Mouse (Mus musculus) CH12.LX (cell line): ENCODE data around the gene Gm21983.

ENCODE experiments used
- CHD2 ChIP-seq: IDR thresholded peaks from 2 replicates; pipeline ENCODE4 v1.6.1; 2011; ENCODE audit warnings: low read length, improper control_type of control experiment
- HCFC1 ChIP-seq: IDR thresholded peaks from 2 replicates; pipeline ENCODE4 v1.6.1; 2012; ENCODE audit warnings: low read depth, mild to moderate bottlenecking, inconsistent platforms, low read length, improper control_type of control experiment
- JUND ChIP-seq: conservative IDR thresholded peaks from 2 replicates; pipeline ENCODE4 v1.6.1; 2011; ENCODE audit warnings: low read depth, low read length, improper control_type of control experiment
- MAFK ChIP-seq: IDR thresholded peaks from 2 replicates; pipeline ENCODE4 v1.6.1; 2011; ENCODE audit warnings: low read length, improper control_type of control experiment; ENCODE audit not compliant: insufficient replicate concordance
- MAX ChIP-seq: IDR thresholded peaks from 2 replicates; pipeline ENCODE4 v1.6.1; 2011; ENCODE audit warnings: low read length, improper control_type of control experiment
- POLR2A ChIP-seq: IDR thresholded peaks from 2 replicates; pipeline ENCODE4 v1.6.1; 2011; ENCODE audit warnings: low read depth, mild to moderate bottlenecking, improper control_type of control experiment, low read length
- POLR2AphosphoS2 ChIP-seq: IDR thresholded peaks from 2 replicates; pipeline ENCODE4 v1.6.1; 2011; ENCODE audit warnings: low read depth, low read length, improper control_type of control experiment

DNA sequence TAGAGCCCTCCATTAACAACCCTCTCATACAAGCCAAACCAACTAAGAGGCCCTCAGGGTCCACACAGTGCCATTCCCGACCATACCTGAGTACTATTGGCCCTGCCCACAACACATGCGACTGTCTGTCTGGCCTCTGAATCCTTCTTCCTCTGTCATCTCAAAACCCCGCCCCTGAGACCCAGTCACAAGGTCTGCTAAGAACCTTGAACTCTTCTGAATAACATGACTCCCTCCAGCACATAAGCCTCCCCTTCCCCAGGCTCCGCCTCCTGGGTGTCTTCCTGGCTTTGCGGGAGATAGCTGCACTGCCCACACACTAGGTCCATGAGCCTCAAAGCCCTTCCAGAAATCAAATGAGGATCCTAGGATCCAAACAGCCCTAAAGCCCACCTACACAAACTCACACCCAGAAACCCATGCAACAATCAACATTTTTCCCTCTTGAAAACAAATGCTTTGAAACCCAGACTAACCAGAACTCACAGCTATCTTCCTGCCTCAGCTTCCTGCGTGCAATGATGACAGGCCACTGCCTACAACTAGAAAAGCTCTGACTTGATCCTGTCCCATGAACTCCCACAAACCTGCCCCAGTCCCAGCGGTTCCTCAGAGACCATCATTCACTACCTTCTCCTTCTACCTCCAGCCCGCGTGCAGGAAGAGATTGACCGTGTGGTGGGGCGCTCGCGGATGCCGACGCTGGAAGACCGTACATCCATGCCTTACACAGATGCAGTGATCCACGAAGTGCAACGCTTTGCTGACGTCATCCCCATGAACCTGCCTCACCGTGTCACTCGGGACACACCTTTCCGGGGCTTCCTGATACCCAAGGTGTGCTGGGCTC is 50.1 kb downstream of the Gm21983 start:
- no peak for TF ChIP-seq MAX
- no peak for TF ChIP-seq POLR2A
- TF ChIP-seq POLR2AphosphoS2 = no peak
- TF ChIP-seq JUND = no peak
- no peak for TF ChIP-seq CHD2
- no peak for TF ChIP-seq MAFK
- TF ChIP-seq HCFC1 = no peak
